Mouse (Mus musculus): ENCODE measurements around the gene Klhl22.
"Not testable (repeated sequence)": the region's sequence is repeated elsewhere in the genome, so short reads cannot be mapped to it uniquely, and the experiment has no call there.

GRCm38 (mm10) chr16:17734872-17735271 is 24.5 kb upstream of the Klhl22 start:
- TF ChIP-seq CTCF (conservative IDR thresholded peaks at IDR 0.05; ENCODE audit: low read length); NANOG (IDR thresholded peaks at IDR 0.05; ENCODE audit: borderline replicate concordance, low read length): not testable (repeated sequence)
